Mouse (Mus musculus) megakaryocyte-erythroid progenitor cell, adult 5-6 weeks (primary cell): Measurements from ENCODE around the gene Ccdc22. TPM values are rescaled to one million over a fixed set of nuclear protein-coding genes. Genes with fewer than 3 reads are reported as not detected.

Source experiments
- ATAC-seq: replicated peaks from 2 replicates; pipeline ENCODE4 v1.8.0; 2016; ENCODE audit warnings: mild to moderate bottlenecking, inconsistent platforms; ENCODE audit not compliant: severe bottlenecking, poor library complexity, low FRiP score, low TSS enrichment
- total RNA-seq, 2 experiments: library from RNA; stranded (forward) in 1 of 2; stranded (reverse) in 1 of 2; fragments of 200-1000, 215-1000 nt in 1 of 2; fragments of >200 nt in 1 of 2; fragmentation: Nextera tagmentation in 1 of 2; gene quantifications; 2 replicates each; pipeline ENCODE4 v1.2.3; 2014 to 2017

Ccdc22 gene
- total RNA-seq (2014; fragmentation: Nextera tagmentation), result 19.6 and 31.5 TPM in 2 replicates
- total RNA-seq (2017), result 18.2 and 21.6 TPM in 2 replicates

DNA sequence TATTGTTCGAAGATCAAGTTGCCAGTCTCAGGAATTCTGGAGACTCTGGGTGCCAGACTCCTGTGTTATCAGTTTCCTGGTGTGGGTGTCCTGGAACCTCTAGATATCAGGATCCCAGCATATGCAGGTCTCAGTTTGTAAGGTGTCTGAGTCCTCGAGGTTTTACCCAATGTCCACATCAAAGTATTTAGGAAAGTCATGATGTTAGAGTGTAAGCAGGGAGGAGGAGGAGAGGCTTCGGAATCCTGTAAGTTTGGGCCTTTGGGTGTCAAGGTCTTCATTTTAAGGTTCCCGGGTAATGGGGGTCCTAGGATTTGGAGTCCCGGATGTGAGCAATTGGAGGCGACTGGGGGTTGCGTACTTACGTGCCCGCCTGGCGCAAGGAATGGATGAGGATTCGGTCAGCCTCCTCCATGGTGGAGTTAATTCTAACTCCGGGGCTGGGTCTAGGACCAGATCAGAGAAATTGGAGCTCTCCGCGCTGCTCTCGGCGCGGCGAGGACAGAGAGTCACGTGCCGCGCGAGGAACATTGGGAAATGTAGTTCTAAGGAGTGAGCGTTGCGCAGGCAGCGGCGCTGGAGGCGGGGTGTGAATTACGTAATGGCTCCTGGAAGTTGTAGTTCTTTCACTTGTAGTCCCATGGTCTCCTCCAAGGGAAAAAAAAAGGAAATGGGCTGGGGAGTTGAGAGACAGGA lies at the start of gene Ccdc22:
TSS of gene Ccdc22 (minus strand) at position 639 of the 696 bp plus-strand sequence.
- ATAC-seq, result peak; percentile 99

DNA sequence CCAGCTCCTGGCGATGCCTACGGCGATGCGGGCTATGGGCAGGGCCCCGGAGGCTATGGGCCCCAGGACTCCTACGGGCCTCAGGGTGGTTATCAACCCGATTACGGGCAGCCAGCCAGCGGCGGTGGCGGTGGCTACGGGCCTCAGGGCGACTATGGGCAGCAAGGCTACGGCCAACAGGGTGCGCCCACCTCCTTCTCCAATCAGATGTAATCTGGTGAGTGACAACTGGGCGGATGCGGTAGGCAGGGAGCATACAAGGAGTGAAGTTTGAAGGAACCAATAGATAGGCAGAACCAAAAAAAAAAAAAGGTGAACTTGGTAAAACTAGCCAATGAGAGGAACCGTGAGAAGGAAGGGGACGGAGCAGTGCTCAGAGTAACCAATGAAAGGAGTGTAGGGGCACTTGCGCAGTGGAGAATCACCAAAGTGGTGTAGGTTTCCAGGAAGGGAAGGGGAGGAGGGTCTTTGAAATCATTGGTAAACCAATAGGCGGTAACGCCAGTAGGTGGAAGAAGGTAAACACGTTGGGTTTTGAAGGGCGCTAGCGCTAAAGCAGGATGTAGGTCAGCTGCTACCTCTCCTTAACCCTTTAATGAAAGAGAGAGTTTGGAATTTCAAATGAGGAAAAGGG lies 43.5 kb upstream of the Ccdc22 start:
- ATAC-seq, result peak; percentile 96

DNA sequence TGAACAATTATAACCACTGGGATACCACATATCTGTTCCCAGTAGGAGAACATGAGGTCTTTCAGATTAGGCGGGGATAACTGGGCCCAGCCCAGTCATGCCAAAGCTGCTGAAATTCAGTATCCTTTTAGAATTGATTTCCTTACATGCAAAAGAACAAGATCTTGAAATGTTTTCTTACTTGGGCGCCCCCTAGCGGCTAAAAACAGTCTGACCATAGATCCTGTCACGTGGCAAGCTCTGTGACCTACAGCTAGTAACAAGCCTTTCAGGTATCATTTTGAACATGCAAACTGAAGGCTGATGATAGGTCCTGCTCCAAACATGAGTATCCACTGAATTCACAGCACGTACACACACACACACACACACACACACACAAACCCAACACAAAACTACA lies 40.0 kb upstream of the Ccdc22 start:
- ATAC-seq, result no peak

DNA sequence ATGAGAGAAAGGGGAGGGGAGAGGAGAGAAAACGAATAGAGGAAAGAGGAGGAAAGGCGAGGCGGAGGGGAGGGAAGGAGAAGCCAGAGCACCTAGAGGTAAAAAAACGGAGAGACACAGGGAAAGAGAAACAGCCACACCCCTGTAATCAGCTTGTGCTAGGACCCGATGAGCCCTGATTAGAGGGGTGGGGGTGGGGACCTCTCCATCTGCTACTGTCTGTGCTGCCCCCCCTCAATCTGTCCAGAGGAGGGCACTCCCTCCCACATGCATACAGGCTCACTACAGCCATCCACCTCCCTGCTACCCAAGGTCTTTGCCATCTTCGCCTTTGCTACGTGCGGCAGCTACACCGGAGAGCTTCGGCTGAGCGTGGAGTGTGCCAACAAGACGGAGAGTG lies 35.5 kb upstream of the Ccdc22 start:
- ATAC-seq, result no peak

DNA sequence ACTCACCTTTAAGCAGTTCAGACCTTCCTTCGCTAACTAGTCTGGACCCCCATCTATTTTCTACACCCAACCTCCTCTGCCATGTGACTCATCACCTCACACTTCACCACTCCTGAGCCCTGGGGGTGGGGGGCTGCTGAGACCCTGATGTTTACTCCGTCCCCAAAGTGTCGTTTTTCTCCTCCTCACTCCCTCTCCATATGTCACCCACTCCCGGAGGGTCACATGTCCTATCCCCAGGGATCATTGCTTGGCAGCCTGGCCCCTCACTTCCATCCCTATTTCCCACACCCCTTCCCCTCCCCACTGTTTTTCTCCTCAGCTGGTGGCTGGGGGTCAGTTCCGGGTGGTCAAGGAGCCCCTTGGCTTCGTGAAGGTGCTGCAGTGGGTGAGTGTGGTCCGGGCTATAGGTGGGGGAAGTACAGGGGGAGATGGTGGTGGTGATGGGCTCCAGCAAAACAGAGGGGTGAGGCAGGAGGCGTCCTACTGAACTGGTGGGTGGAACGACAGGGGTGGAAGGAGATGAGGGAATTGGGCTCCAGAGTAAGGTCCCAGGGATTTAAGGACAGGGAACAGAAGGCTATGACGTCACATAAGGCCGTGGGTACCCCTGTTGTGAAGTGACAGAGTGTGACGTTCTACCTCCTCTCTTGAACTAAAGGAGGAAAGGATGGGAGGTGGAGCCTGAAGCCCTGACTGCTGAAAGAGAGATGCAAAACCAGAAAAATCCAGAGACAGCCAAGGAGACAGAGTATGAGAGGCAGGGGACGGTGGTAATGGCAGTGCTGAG lies 34.4 kb upstream of the Ccdc22 start:
- no peak for ATAC-seq

DNA sequence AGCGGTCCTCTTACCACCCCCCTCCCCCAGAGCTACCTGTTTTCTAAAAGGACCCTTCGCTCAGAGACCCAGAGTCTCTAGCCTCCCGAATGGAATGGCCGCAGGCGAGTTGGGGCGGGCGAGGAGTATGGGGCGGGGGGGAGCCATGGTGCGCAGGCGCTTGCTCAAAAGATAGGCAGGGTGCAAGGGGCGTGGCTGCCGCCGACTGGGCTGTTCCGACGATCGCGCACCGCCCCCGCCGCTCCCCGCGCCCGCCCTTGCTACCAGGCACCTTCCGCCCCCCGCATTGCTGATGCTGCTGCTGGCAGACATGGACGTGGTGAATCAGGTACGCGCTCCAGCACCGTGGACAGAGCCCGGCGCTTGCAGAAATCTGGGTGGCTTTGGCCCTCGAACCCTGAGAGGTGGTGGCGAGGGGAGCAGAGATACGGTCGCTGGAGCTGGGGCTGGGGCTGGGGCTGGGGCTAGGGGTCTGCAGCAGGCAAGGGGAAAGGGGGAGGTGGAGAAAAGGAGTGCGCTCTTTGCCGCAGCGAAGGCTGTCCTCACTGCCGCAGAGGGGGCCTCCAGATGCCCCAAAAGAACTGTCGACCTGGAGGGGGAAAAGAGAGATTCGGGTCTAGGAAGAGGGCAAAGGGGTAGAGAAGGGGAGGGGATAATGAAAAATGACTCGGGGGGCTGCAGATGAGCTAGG lies 33.2 kb upstream of the Ccdc22 start, which contains the start of gene Syp:
TSS of gene Syp (plus strand) at position 71 of the 691 bp plus-strand sequence.
- peak; percentile 85 for ATAC-seq

DNA sequence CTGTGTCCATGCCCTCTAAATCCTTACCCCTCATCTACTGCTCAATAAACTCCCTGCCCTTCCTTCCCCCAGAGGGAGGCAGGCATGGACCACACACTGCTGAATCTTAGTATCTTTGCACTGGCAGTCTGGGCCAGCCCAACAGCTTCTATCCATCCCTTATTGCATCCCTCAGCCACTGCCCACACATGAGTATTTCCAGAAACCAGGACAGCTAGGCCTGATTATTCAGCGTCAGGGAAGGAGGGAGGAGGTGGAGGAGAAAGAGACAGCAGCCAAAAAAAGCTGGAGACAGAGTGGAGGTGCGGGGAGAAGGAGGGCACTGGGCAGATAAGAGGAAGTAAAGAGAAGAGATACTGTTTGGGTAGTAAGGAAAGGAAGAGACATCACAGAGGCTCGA lies 29.8 kb upstream of the Ccdc22 start:
- ATAC-seq, result no peak

DNA sequence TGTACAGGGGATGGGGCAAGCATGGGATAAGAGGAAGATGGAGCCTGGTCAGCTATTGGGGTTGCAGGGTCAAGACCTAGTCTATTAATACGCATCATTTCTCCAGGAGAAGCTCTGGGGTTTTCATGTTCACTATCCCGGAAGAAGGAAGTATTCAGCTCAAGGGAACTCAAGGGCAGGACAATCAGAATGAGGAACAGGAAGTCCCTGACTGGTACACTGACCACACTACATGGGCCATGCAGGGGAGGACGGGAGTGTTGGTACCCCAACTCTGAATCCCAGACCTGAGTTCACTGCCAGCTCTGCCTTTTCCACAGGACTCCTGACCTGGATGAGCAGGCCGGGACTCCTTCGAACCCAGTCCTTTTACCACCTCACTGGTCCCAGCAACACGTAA lies 27.2 kb upstream of the Ccdc22 start:
- ATAC-seq, result no peak

DNA sequence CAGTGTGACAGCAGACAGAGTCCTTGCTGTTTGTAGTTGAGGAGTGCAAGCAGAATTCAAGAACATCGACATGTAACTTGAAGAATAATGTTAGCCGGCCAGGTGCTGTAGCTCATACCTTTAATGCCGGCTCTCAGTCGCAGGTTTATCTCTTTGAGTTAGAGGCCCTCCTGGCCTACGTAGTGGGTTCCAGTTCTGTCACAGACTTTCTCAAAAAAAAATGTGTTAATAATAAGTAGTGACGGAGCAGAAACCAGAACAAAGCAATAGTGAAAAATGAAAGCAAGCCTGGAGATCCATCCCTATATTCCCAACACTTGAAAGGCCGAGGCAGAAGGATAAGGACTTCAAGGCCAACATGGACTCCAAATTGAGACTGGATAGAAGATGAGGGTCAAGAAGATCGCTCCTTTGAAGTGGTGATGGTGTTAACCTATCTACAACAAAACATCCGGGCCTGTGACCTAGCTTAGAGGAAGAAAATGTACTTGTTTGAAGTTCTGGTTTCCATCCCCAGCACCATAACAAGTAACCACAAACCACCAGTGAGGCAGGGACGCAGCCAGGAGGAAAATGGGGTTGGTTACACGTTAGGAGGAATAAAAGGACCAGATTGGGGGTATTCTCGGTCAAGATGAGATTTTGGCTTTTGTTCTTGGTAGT lies 12.7 kb upstream of the Ccdc22 start:
- ATAC-seq, result no peak

DNA sequence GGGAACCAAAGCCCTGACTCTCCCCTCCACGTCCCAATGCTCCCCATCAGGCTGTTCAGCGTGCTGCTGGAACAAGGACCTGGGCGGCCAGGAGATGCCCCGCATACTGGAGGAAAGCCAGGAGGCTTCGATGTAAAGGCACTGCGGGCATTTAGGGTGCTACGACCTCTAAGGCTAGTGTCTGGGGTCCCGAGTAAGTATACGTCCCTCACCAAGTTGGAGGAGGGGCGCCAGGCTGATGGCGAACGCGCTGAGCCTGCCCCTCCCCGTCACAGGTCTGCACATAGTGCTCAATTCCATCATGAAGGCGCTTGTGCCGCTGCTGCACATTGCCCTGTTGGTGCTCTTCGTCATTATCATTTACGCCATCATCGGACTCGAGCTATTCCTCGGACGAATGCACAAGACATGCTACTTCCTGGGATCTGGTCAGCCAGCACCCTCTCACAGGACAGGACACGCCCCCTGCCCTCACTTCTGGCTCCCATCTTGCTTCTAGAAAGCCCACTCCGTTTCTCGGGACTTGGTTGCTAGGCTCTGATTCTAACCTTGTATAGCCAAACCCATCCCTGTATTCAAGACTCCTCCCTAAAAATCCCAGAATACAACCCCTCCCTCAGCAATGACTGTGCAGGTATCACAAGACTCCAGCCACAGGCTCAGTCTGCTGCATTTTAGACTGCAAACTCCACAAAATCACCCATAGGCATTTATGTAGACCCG lies 5.4 kb upstream of the Ccdc22 start:
- ATAC-seq, result no peak

DNA sequence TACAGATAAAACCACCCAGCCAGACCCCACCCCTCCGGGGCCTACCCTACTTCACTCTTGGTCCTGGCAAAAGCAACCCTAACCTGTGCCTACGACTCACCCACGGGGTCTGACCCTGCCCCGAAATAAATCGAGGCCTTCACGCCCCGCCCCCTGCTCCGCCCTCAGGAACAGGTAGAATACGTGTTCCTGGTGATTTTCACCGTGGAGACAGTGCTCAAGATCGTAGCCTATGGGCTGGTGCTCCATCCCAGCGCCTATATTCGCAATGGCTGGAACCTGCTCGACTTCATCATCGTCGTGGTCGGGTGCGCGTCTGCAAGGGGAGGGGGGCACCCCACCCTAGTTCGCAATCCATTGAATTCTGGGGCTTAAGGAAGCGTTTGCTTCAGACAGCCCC lies 4.7 kb upstream of the Ccdc22 start:
- ATAC-seq, result no peak

DNA sequence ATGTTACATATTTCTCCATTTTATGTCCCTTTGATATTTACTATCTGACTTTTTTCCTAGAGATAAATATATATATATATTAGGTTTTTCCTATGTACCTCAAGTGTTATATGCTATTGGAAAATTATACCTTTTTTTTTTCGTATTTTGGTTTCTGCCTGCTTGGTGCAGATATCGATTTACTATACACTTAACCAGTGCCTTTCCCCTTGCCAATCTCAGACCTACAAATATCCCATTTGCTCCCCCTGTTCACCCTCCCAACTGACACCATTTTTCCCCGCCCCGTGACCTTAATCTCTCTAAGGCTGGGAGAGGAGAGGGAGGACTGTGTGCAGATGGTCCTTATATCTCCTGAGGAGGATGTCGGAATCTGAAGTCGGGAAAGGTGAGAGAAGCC lies 1.5 kb upstream of the Ccdc22 start, which contains the start of gene Cacna1f:
TSS of gene Cacna1f (plus strand) at position 301 of the 400 bp plus-strand sequence.
- no peak for ATAC-seq

DNA sequence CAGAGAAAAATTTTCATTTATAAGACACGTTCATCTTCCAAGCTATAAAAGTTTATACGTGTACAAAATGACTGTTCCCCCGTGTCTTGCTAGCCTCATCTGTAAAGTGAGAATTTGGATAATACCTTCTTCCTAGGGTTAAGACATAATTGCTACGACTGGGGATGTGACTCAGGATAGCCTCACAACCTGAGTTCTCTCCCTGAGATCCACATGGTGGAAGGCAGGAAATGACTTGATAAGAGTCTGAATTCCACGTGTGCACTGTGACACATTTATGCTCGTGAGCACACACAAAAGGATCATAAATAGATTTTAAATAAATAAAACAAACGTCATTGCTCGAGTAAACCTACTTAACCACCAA lies 241 bp upstream of the Ccdc22 start:
- no peak for ATAC-seq

DNA sequence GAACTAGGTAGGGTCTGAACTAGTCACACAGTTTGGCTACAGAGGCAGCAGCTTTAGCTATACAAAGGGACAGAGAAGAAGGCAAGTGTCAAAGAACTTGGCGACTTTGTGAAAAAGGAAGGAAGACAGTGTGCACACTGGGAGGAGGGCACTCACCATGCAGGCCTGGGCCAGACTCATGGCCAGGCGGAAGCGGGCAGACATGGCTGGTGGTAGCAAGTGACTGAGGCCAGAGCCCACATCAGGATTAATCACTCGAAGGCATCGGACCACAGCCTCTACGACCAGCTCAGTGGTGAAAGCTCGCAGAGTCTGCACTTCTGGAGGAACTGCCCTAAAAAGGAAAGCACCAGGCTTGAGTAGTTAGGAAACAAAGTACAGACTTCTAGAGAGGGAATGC lies 1.3 kb downstream of the Ccdc22 start:
- peak; percentile 33; the same call in 1 of the 2 replicates for ATAC-seq

DNA sequence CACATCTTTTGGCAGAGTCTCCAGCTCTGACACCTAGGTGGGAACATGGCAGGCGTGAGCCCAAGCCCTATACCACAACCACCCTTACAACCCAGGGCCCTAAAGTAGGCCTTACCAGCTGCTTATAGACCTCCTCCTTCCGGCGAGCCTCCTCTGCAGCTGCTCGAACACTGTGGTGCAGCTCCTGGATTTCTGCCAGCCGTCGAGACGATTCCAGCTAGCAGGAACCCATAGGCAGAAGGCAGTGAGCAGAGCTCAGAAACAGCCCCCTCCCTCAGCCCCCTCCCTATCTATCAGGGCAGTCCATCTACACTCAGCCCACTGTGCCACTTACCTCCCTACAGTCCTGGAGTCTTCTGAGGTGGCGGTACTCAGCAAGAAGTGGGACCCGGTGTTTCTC lies 9.9 kb downstream of the Ccdc22 start:
- ATAC-seq, result no peak

DNA sequence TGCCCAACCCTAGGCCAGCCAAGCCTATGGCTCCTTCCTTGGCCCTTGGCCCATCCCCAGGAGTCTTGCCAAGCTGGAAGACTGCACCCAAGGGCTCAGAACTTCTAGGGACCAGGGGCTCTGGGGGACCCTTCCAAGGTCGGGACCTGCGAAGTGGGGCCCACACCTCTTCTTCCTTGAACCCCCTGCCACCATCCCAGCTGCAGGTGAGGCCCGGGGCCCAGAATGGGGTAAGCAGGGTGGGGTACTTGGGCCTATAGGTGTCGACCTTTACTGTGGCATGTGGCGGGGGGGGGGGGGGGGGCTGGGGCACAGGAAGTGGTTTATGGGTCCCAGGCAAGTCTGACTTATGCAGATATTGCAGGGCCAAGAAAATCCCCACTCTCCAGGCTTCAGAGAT lies 19.0 kb downstream of the Ccdc22 start:
- ATAC-seq, result no peak

DNA sequence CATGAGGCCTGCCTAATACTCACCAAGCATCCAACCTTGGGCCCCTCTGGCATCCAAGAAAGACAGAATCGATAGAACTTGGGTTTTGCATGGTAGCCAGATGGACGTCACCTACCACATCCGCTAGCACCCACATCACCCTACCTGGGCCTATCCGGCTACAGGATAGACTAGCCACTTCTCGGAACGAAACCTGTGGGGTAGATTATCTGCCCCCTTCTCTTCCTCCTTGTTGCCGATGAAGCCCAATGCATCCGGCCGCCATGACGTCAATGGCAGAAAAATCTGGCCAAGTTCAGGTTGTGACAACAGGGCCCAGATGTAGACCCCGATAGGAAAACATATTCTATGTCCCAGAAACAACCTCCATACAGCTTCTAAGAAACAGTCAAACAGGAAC lies 21.4 kb downstream of the Ccdc22 start:
- ATAC-seq, result no peak

DNA sequence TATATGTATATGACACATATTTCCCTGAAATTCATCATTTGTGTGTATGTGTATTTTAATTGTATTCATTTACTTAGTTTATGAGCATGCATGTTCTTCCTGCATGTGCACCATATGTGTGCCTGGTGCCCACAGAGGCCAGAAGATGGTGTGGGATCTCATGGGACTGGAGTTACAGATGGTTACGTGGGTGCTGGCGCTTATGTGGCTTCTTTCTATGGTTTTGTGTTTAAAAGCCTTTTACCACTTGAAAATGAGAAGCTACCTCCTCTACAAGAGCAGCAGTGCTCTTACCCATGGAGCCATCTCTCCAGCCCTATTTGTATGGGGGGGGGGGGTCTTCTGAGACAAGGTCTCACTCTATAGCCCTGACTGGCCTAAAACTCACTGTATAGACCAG lies 24.2 kb downstream of the Ccdc22 start:
- ATAC-seq, result no peak

DNA sequence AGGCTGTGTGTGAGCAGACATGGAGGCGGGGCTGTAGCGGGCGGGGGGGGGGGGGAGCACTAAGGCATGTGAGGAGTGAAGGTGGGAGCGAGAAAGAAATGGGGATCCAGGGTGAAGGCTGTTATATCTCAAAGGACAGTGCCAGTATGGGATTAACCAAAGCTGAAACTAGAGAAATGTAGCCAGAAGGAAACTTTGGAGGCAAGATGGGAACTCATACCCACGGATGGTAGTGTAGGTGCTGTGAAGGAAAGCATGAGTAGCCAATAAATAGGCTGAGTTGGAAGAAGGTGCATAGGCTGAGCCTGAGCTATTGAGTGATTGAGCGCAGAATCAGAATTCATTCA lies 30.5 kb downstream of the Ccdc22 start:
- no peak for ATAC-seq
